Mouse (Mus musculus): ENCODE results near the gene Zfp536.

DNA sequence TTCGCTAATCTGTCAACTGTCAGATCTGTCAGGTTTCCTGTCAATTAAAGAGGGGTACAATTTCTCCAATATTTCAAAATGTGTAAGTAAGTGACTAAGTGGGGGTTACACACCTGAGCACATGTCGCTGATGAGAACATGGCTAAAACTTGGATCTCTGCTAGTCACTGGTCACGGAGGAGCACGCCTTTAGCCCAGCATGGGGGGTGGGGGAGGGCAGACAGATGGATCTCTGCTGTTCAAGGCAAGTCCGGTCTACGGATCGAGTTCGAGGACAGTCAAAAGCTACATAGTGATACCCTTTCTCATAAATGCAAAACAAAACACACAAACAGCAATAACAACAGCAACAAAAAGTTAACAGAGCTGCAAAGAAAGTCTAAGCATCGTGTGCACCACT lies 245.1 kb downstream of the Zfp536 start:
- TF ChIP-seq CTCF (IDR thresholded peaks at IDR 0.05) (no peak), EP300 (IDR thresholded peaks at IDR 0.05) (no peak)

Data from lung, postnatal 0 days (tissue).